Mouse (Mus musculus) retina, postnatal 1 day (tissue): ENCODE results near the gene Hsd17b13.
A peak's percentile ranks its signal among the peaks of the same experiment; 100 is the strongest.
"Not testable (repeated sequence)": the region's sequence is repeated elsewhere in the genome, so short reads cannot be mapped to it uniquely, and the experiment has no call there.

ENCODE experiments used
- DNase-seq: peaks from one replicate; pipeline ENCODE4 v3.0.0-alpha.2; 2012

The Hsd17b13 gene

GRCm38 (mm10) chr5:103977297-103977696, at the start of gene Hsd17b13:
Gene Hsd17b13 (minus strand): TSS chr5:103977410.
- DNase-seq = no peak

GRCm38 (mm10) chr5:104025245-104025854, 48.1 kb upstream of the Hsd17b13 start:
- no peak for DNase-seq

GRCm38 (mm10) chr5:104024762-104025161, 47.6 kb upstream of the Hsd17b13 start:
- no peak for DNase-seq

- not testable (repeated sequence) for DNase-seq
These were observed 47.0 kb upstream of the Hsd17b13 start for GRCm38 (mm10) chr5:104024193-104024592.

- DNase-seq = no peak
These were observed 46.2 kb upstream of the Hsd17b13 start for GRCm38 (mm10) chr5:104023289-104024020.

GRCm38 (mm10) chr5:104022558-104022957, 45.3 kb upstream of the Hsd17b13 start:
- DNase-seq = no peak

- peak; percentile 77 for DNase-seq
These were observed 44.6 kb upstream of the Hsd17b13 start, which contains the start of gene Hsd17b11 for GRCm38 (mm10) chr5:104021597-104022378. Gene Hsd17b11 (minus strand): TSS chr5:104021919.

- DNase-seq = no peak
These were observed 34.2 kb upstream of the Hsd17b13 start for GRCm38 (mm10) chr5:104011419-104011818.

GRCm38 (mm10) chr5:104010261-104010660, 33.1 kb upstream of the Hsd17b13 start:
- no peak for DNase-seq

- no peak for DNase-seq
These were observed 32.2 kb upstream of the Hsd17b13 start for GRCm38 (mm10) chr5:104009421-104009820.

- DNase-seq = no peak
These were observed 30.6 kb upstream of the Hsd17b13 start for GRCm38 (mm10) chr5:104007801-104008200.

- no peak for DNase-seq
These were observed 29.6 kb upstream of the Hsd17b13 start for GRCm38 (mm10) chr5:104006811-104007210.

- no peak for DNase-seq
These were observed 26.7 kb upstream of the Hsd17b13 start for GRCm38 (mm10) chr5:104003955-104004354.

- DNase-seq = no peak
These were observed 26.2 kb upstream of the Hsd17b13 start for GRCm38 (mm10) chr5:104003256-104003931.

- DNase-seq = no peak
These were observed 25.5 kb upstream of the Hsd17b13 start for GRCm38 (mm10) chr5:104002549-104003255.

GRCm38 (mm10) chr5:103999738-104000137, 22.5 kb upstream of the Hsd17b13 start:
- DNase-seq = peak; percentile 82

- DNase-seq = peak; percentile 14
These were observed 21.5 kb upstream of the Hsd17b13 start for GRCm38 (mm10) chr5:103998739-103999138.

GRCm38 (mm10) chr5:103995181-103995580, 18.0 kb upstream of the Hsd17b13 start:
- DNase-seq = peak; percentile 52

- no peak for DNase-seq
These were observed 17.5 kb upstream of the Hsd17b13 start for GRCm38 (mm10) chr5:103994669-103995068.

GRCm38 (mm10) chr5:103993601-103994000, 16.4 kb upstream of the Hsd17b13 start:
- no peak for DNase-seq

GRCm38 (mm10) chr5:103992831-103993230, 15.6 kb upstream of the Hsd17b13 start:
- DNase-seq = no peak
